Mouse (Mus musculus) hindbrain, embryonic 10.5 days (tissue): ENCODE measurements at regions not wholly inside any gene's neighbourhood (a gene's known extent, or its start where the extent isn't known, plus 50 kb on each side); places are given as distances from the start of the nearest gene placed in this dataset.
"Not testable (repeated sequence)": the region's sequence is repeated elsewhere in the genome, so short reads cannot be mapped to it uniquely, and the experiment has no call there.

ENCODE experiments used
- DNase-seq: peaks from one replicate; pipeline ENCODE4 v3.0.0-alpha.2; 2017; ENCODE audit warnings: low spot score
- H3K27ac ChIP-seq: fragments of 300-500 bp; sonication (generic); 2 replicates; pipeline ENCODE4 v1.5.1; 2016; ENCODE audit warnings: mild to moderate bottlenecking, moderate library complexity
- H3K27me3 ChIP-seq: fragments of 300-500 bp; sonication (generic); 2 replicates; pipeline ENCODE4 v1.6.1; 2016; ENCODE audit warnings: mild to moderate bottlenecking; ENCODE audit not compliant: poor library complexity, insufficient read depth, severe bottlenecking
- H3K36me3 ChIP-seq: fragments of 300-500 bp; sonication (generic); 2 replicates; pipeline ENCODE4 v1.6.1; 2016; ENCODE audit warnings: mild to moderate bottlenecking, moderate library complexity
- H3K4me1 ChIP-seq: fragments of 300-500 bp; sonication (generic); replicated peaks from 2 replicates; pipeline ENCODE4 v1.6.1; 2016; ENCODE audit warnings: mild to moderate bottlenecking
- H3K4me3 ChIP-seq: fragments of 300-500 bp; sonication (generic); 2 replicates; pipeline ENCODE4 v1.5.1; 2016; ENCODE audit warnings: mild to moderate bottlenecking, moderate library complexity
- H3K9me3 ChIP-seq: fragments of 300-500 bp; sonication (generic); 2 replicates; pipeline ENCODE4 v1.6.1; 2016; ENCODE audit warnings: mild to moderate bottlenecking, moderate library complexity
- WGBS: fragments of 180-500 bp; shearing (Covaris S2); methylation state at CpG from one replicate; pipeline ENCODE4 v1.1.7; 2016; 5-methylcytosine and 5-hydroxymethylcytosine counted together

DNA sequence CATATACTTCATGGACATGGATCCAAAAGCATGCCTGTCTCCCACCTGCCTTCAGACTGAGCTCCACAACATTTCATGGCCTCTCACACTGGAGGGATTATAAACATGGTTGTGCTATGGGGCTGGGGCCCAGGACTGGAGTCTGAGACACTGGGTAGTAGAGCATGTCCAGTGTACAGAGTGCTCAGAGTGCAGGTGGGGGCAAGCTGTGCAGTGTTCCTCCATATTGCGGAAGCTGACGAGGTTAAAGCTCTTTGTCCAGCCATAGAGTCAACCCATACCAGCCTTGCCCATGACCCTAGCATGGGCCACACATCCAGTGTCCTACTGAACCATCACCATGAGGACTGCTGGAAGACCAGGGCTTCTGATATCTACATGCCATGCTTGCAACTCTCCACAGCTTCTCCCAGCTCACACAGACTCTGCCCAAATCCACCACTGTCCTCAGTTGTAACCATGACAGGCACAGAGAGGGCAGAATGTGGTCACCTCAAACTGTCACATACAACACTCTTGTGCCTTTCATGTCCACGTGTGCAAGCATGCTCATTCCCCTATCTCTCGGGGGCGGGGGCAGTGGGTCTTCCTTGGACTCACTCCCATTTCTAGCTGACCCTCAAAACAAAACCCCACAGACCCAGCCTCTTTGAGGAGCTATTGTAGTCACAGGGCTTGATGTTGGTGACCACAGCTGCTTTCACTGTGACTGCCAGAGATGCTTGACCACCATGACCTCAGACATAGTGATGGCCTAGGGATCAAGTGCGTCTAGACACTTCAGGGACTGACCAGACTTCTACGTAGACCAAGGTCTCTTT, 55.9 kb downstream of the Tmem121 start:
- H3K4me1 ChIP-seq: no peaks in the 10 kb centered on the region
- no peaks in the 10 kb centered on the region for H3K9me3 ChIP-seq
- no peak overlapping the region for H3K27ac ChIP-seq
- no peak for DNase-seq
- 88% methylated on average over 7 of the region's 7 CpGs for WGBS
- no peaks in the 10 kb centered on the region for H3K36me3 ChIP-seq
- H3K27me3 ChIP-seq: no peaks in the 10 kb centered on the region
- no peak overlapping the region for H3K4me3 ChIP-seq

DNA sequence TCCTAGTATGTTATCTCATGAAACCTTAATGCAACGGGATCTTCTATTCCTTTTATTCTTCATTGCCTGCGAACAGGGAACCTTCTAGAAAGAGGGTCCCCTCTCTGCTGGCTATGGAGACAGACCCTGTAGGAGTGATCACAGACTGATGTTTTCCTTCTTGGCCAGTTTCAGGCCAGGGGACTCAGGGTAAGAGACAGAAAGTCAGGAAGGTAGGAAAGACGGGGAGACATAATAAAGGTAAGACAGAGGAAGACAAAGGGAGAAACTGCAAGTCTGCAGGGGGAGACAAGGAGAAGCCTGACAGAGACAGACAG, 56.4 kb downstream of the Tmem121 start:
- no peak for DNase-seq
- 87% methylated on average over 3 of the region's 3 CpGs for WGBS
- H3K4me1 ChIP-seq: no peaks in the 10 kb centered on the region
- H3K27ac ChIP-seq: no peak overlapping the region
- H3K27me3 ChIP-seq: no peaks in the 10 kb centered on the region
- H3K36me3 ChIP-seq: no peaks in the 10 kb centered on the region
- H3K9me3 ChIP-seq: no peaks in the 10 kb centered on the region
- H3K4me3 ChIP-seq: no peak overlapping the region

DNA sequence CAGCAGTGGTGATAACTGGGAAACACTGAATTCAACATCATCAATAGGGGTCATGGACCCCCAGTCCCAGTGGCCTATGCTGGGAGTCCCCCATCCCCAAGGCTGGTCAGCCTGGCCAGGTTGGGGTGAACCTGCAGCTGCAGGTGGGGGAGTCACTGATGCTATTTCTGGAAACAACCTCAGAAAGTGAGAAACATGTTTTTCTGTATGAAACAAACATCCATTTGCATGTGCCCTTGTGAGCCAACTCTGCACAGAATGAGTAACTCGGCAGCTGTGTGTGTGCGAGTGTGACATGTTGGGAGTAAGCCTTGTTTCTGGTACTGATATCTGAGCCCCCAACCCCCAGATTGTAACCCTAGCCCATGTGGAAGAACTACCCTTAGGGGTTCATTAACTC, 59.0 kb downstream of the Tmem121 start:
- Histone ChIP-seq H3K27ac (no peak overlapping the region), H3K27me3 (no peaks in the 10 kb centered on the region), H3K4me1 (no peaks in the 10 kb centered on the region), H3K36me3 (no peaks in the 10 kb centered on the region), H3K9me3 (no peaks in the 10 kb centered on the region), H3K4me3 (no peak overlapping the region)
- no peak for DNase-seq
- WGBS: 95% methylated on average over 2 of the region's 2 CpGs

DNA sequence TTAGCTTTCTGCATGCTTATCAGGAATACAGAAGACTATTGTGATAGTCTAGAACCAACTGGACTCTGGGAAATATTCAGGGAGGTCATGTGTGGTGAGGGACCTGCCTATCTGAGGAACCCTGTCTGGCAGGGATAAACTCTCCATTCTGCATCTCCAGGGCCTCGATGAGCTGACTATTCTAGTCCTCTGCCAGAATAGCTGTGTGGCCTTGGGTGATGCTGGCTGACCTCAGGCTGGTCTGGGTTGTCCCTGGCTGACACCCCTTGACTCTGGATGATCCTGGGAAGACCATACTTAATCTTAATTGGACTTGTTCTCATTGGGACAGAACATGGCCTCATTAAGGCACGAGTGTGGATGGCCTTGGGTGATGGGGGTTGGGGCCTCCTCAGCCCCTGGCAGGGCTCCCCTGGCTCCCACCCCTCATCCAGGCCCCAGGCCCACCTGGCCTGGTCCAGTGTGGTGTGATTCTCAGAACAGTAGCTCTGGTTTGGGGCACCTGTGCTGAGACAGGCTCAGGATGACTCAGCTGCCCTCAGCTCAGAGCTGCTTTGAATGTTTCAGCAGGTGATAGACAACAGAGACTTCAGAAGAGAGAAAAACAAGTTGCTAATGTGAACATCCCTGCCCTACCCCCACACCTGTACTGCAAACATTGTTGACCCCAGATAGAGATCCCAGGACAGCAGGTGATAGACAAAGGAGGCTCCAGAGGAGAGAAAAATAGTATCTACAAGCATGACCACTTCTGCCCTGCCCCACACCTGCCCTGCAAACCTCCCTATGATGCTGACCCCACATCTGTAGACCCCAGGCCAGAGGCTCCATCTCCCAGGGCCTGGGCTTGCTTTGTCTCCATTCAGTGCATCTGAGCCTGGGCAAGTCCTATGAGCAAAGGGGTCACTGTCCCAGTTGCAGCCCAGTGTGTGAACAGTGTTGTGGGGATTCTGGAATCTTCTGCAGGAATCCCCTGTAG, 68.0 kb downstream of the Tmem121 start:
- not testable (repeated sequence) for H3K27me3 ChIP-seq, H3K4me3 ChIP-seq, DNase-seq, H3K27ac ChIP-seq, H3K4me1 ChIP-seq, H3K9me3 ChIP-seq, H3K36me3 ChIP-seq
- 88% methylated on average over 2 of the region's 2 CpGs for WGBS

DNA sequence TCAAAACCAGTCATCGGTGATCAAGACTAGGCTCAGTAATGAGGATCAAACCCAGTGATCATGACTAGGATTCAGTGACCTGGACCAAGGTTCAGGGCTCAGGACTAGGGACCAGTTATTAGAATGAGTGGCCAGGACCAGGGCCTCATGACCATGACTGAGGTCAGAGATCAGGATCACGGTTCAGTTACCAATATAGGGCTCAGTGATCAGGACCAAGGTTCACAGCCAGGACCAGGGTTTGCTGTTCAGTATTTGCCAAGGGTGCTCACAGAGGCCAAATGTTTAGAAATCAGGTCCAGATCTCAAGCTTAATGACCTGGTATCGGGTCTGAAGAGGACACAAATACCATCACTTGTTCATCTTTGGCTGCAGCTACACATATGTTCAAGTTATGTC, 69.6 kb downstream of the Tmem121 start:
- Histone ChIP-seq H3K27ac (no peak overlapping the region), H3K4me1 (no peaks in the 10 kb centered on the region), H3K27me3 (no peaks in the 10 kb centered on the region), H3K4me3 (no peak overlapping the region), H3K9me3 (no peaks in the 10 kb centered on the region), H3K36me3 (no peaks in the 10 kb centered on the region)
- WGBS: 96% methylated on average over 3 of the region's 3 CpGs
- no peak for DNase-seq

DNA sequence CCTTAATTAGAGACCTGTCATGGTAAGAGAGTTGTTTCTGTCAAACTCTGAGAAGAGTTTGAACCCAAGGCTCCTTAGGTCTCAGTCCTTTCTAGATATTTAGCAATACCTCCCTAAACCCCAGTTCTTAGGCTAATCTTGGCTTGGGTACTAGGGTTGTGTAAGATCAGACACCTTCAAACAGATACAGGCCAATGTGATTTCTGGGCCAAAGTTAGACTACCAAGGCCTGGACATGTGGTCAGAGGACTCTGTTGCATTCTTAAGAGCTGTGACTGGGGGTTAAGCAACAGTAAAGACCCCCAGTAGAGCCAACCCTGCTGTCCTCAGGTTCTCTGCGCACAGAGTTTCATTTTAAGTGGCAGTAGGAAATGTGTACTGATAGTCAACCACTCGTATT, 70.9 kb downstream of the Tmem121 start:
- H3K4me3 ChIP-seq: no peak overlapping the region
- no peaks in the 10 kb centered on the region for H3K27me3 ChIP-seq
- 88% methylated on average over 2 of the region's 2 CpGs for WGBS
- H3K4me1 ChIP-seq: no peaks in the 10 kb centered on the region
- H3K27ac ChIP-seq: no peak overlapping the region
- no peaks in the 10 kb centered on the region for H3K9me3 ChIP-seq
- no peak for DNase-seq
- no peaks in the 10 kb centered on the region for H3K36me3 ChIP-seq

DNA sequence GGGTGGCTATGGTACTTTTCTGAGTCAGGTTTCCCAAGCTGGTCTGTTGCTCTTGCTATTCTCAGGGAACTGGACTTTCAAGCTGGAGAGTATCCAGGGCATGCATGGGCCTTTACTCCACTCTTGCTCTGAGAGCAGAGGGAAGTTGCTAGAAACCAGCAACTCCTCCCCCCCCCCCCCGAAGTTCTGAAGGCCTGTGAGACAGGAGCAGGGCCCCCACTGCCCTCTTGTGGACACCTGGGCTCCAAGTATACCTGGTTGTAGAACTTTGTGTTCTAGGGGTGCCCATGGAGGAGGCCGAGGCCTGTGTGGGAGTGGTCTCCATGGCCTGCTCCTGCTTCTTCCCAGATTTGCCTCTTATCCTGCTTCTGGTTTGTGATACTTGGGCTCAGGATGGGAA, 71.5 kb downstream of the Tmem121 start:
- 60% methylated on average over 2 of the region's 2 CpGs for WGBS

DNA sequence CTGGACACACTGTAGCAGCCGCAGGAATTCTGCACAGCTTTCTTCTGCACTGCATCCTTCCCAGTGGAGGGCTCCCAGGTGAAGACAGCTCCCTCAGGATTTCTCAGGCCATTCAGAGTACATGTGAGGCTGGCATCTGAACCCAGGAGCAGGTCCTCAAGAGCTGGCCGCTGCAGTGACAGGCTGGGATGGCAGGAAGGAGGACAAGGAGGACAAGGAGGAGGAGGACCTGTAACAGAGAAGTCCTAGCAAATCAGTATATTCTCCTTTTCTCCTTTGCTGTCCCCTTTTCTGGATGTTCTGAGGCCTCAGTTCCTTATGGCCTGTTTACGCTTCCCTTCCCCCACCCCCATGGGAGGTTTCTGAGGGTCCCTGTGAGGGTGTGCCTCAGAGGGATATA, 73.7 kb downstream of the Tmem121 start:
- Histone ChIP-seq H3K27me3 (no peaks in the 10 kb centered on the region), H3K36me3 (no peaks in the 10 kb centered on the region), H3K9me3 (no peaks in the 10 kb centered on the region), H3K4me3 (no peak overlapping the region), H3K4me1 (no peaks in the 10 kb centered on the region), H3K27ac (no peak overlapping the region)
- DNase-seq: no peak
- WGBS: 86% methylated on average over 3 of the region's 3 CpGs

More for the DNA sequence above, 71.5 kb downstream of the Tmem121 start:
- no peaks in the 10 kb centered on the region for H3K4me1 ChIP-seq
- H3K9me3 ChIP-seq: no peaks in the 10 kb centered on the region
- no peaks in the 10 kb centered on the region for H3K36me3 ChIP-seq
- H3K27me3 ChIP-seq: no peaks in the 10 kb centered on the region
- no peak overlapping the region for H3K4me3 ChIP-seq
- no peak for DNase-seq
- H3K27ac ChIP-seq: no peak overlapping the region

DNA sequence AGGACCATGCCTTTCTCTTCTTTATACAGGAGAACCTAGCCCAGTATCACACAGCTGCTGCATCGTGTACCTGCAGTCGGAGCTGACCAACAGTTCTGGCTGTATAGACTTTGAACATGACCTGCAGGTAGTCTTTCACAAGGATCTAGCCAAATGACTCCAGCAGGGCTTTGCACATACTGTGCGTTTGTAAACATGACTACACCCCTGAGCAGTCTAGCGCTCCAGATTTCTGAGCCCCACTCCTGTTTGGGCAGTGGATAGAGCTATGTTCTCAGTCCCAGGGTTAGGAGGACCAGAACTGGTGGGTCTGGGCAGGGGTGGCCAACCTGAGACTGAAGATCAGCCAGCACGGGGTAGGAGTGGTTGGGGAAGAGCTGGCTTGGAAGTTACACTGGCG, 74.6 kb downstream of the Tmem121 start:
- Histone ChIP-seq H3K4me3 (no peak overlapping the region), H3K36me3 (no peaks in the 10 kb centered on the region), H3K27me3 (no peaks in the 10 kb centered on the region), H3K27ac (no peak overlapping the region), H3K4me1 (no peaks in the 10 kb centered on the region), H3K9me3 (no peaks in the 10 kb centered on the region)
- WGBS: 90% methylated on average over 6 of the region's 6 CpGs
- DNase-seq: no peak

DNA sequence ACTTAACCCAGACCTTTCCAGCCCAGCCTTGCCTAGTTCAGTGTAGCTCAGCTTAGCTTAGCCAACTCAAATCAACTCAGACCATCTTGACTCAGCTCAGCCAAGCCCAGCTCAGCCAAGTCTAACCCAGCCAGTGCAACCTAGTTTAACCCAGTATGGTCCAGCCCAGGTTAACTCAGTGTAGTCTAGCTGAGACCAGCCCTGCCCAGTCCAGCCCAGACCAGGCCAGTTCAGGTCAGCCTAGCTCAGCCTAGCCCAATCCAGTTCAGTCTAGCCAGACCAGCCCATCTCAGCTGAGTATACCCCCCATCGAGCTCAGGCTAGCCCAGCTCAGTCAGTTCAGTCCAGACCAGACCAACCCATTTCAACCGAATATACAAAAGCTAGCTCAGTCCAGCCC, 90.2 kb downstream of the Tmem121 start:
- H3K36me3 ChIP-seq: no peaks in the 10 kb centered on the region
- no peaks in the 10 kb centered on the region; the same call in 1 of the 2 replicates for H3K4me1 ChIP-seq
- no peak overlapping the region for H3K27ac ChIP-seq
- no peak overlapping the region for H3K4me3 ChIP-seq
- 82% methylated on average over 2 of the region's 2 CpGs for WGBS
- DNase-seq: no peak
- no peaks in the 10 kb centered on the region for H3K9me3 ChIP-seq
- no peaks in the 10 kb centered on the region for H3K27me3 ChIP-seq

DNA sequence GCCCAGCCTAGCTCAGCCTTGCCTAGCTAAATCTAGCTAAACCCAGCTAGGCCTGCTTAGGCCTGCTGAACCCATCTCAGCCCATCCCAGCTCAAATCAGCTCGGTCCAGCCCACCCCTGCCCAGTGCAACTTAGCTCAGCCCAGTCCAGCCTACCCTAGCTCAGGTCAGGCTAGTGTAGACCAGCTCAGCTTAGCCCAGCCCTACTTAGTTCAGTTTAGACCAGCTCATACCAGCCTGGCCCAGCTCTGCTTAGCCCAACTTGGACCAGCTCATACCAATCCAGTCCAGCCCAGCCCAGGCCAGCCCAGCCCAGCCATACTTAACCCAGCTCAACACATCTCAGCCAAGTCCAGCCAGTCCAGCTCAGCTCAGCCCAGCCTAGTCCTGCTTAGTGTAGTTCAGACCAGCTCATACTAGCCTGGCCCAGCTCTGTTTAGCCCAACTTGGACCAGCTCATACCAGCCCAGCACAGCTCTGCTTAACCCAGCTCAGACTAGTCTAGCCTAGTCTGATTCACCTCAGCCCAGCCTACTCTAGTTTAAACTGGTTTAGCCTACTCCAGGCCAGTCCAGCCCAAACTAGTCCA, 90.7 kb downstream of the Tmem121 start:
- H3K27ac ChIP-seq: no peak overlapping the region
- no peaks in the 10 kb centered on the region; the same call in 1 of the 2 replicates for H3K4me1 ChIP-seq
- no peak overlapping the region for H3K4me3 ChIP-seq
- H3K27me3 ChIP-seq: no peaks in the 10 kb centered on the region
- no peaks in the 10 kb centered on the region for H3K9me3 ChIP-seq
- DNase-seq: no peak
- H3K36me3 ChIP-seq: no peaks in the 10 kb centered on the region
- WGBS: 85% methylated on average over 1 of the region's 1 CpGs

DNA sequence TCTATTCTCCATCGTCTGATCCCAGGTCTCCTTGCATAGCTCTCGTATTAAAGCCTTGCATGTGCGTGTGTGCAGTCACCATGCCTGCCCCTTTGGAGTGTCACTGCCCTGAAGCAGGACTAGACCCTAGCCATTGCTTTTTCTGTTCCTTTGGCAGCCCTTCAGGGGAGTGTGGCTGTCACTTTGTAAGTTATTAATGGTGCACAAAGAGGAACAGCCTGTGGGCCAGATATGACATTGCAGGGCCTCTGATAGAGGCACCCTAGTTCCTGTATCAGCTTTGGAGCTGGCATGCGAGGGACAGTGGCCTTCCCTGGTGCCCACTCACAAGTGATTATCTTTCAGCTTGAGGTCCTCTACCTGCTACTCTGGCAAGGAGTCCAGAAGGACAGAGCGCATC, 92.0 kb downstream of the Tmem121 start:
- WGBS: 88% methylated on average over 5 of the region's 5 CpGs

More for the DNA sequence above, 92.0 kb downstream of the Tmem121 start:
- no peaks in the 10 kb centered on the region for H3K36me3 ChIP-seq
- no peak overlapping the region for H3K27ac ChIP-seq
- no peaks in the 10 kb centered on the region; the same call in 1 of the 2 replicates for H3K4me1 ChIP-seq
- H3K9me3 ChIP-seq: no peaks in the 10 kb centered on the region
- DNase-seq: no peak
- H3K4me3 ChIP-seq: no peak overlapping the region
- no peaks in the 10 kb centered on the region for H3K27me3 ChIP-seq
